Mouse (Mus musculus) ES-E14 (cell line): Measurements from ENCODE around the gene Cend1. TPM values are rescaled to one million over a fixed set of nuclear protein-coding genes. Genes with fewer than 3 reads are reported as not detected.
A peak's percentile ranks its signal among the peaks of the same experiment; 100 is the strongest.

Source experiments
- DNase-seq: peaks from one replicate; pipeline ENCODE4 v3.0.0-alpha.2; 2013; ENCODE audit warnings: low read depth, low spot score
- H3K27ac ChIP-seq: 2 replicates; pipeline ENCODE4 v1.5.1; 2012; ENCODE audit warnings: low read depth, mild to moderate bottlenecking, low read length, moderate library complexity, mixed read lengths; ENCODE audit not compliant: poor library complexity, insufficient read depth, severe bottlenecking
- H3K36me3 ChIP-seq: 2 replicates; pipeline ENCODE4 v1.6.1; 2012; ENCODE audit warnings: mild to moderate bottlenecking, low read length, moderate library complexity, mixed read lengths; ENCODE audit not compliant: control insufficient read depth, poor library complexity, insufficient read depth, severe bottlenecking
- H3K4me1 ChIP-seq, 2 experiments: fragments of 150-350 bp in 1 of 2; sonication (generic) in 1 of 2; 2 replicates each; pipeline ENCODE4 v1.6.1; 2012; ENCODE audit warnings: low read length in 2 of 2, mild to moderate bottlenecking in 1 of 2, mixed read lengths in 1 of 2; ENCODE audit not compliant: control insufficient read depth in 2 of 2, insufficient read depth in 2 of 2, poor library complexity in 1 of 2
- H3K4me3 ChIP-seq, 2 experiments: fragments of 150-350 bp in 1 of 2; sonication (generic) in 1 of 2; 2 replicates each; pipeline ENCODE4 v1.5.1; 2012; ENCODE audit warnings: low read length in 2 of 2, low read depth in 1 of 2, mild to moderate bottlenecking in 1 of 2, mixed read lengths in 1 of 2; ENCODE audit not compliant: insufficient read depth in 1 of 2, poor library complexity in 1 of 2, severe bottlenecking in 1 of 2
- H3K9ac ChIP-seq: 2 replicates; pipeline ENCODE4 v1.6.1; 2012; ENCODE audit warnings: low read depth, mild to moderate bottlenecking, low read length, mixed read lengths; ENCODE audit not compliant: poor library complexity, insufficient read depth, severe bottlenecking
- H3K9me3 ChIP-seq: fragments of 150-350 bp; sonication (generic); 2 replicates; pipeline ENCODE4 v1.6.1; 2012; ENCODE audit warnings: low read depth, mild to moderate bottlenecking, low read length; ENCODE audit not compliant: control insufficient read depth, insufficient read depth
- CHD2 ChIP-seq: IDR thresholded peaks from 2 replicates; pipeline ENCODE4 v1.6.1; 2014; ENCODE audit warnings: mild to moderate bottlenecking, low read depth, low read length, inconsistent platforms
- HCFC1 ChIP-seq: IDR thresholded peaks from 2 replicates; pipeline ENCODE4 v1.6.1; 2012; ENCODE audit warnings: low read length, inconsistent platforms, borderline replicate concordance; ENCODE audit not compliant: insufficient read depth
- MAFK ChIP-seq: IDR thresholded peaks from 2 replicates; pipeline ENCODE4 v1.6.1; 2014; ENCODE audit warnings: mild to moderate bottlenecking, low read depth, low read length, inconsistent platforms; ENCODE audit not compliant: insufficient read depth
- ZC3H11A ChIP-seq: IDR thresholded peaks from 2 replicates; pipeline ENCODE4 v1.6.1; 2012; ENCODE audit warnings: low read depth, mild to moderate bottlenecking, inconsistent platforms, low read length, borderline replicate concordance
- ZNF384 ChIP-seq: IDR thresholded peaks from 2 replicates; pipeline ENCODE4 v1.6.1; 2012; ENCODE audit warnings: low read depth, low read length, inconsistent platforms
- in situ Hi-C, 2 experiments: fragments of 600-800 bp; cut with MboI; formaldehyde crosslinking; loops; one replicate each; pipeline ENCODE4 v1.15.1; 2025; ENCODE audit warnings: low sequenced_read_pairs in 2 of 2, inconsistent platforms in 1 of 2; ENCODE audit not compliant: unreplicated experiment in 2 of 2
- total RNA-seq: library from RNA; depleted of rRNA; stranded (reverse); fragments of 300-350 nt; gene quantifications from 2 replicates; pipeline ENCODE4 v1.2.3, GENCODE M21; 2012

Gene Cend1
- total RNA-seq, 1 experiment = 2.7 TPM

GRCm38 (mm10) chr7:141395348-141395747 is 33.9 kb downstream of the Cend1 start:
- Histone ChIP-seq H3K27ac (no peak overlapping the region), H3K9ac (peak overlapping the region; percentile 38; the same call in 1 of the 2 replicates), H3K9me3 (no peaks in the 10 kb centered on the region), H3K36me3 (peaks cover 33% of the 10 kb centered on the region), H3K4me3 (no peak overlapping the region), H3K4me1 (peaks cover 0 to 2% of the 10 kb centered on the region in 2 experiments; a peak in 1 of 4 replicates)
- in situ Hi-C loops = no loop called here
- TF ChIP-seq ZC3H11A = no peak
- no peak for TF ChIP-seq MAFK
- no peak for TF ChIP-seq HCFC1
- no peak for TF ChIP-seq ZNF384
- no peak for TF ChIP-seq CHD2
- DNase-seq = no peak

GRCm38 (mm10) chr7:141394771-141395170 is 34.5 kb downstream of the Cend1 start:
- in situ Hi-C loops = no loop called here
- TF ChIP-seq ZNF384 (0 out of 2 replicates have a peak, but pooled peaks have one; percentile 9), HCFC1 (no peak), ZC3H11A (no peak)
- Histone ChIP-seq H3K4me3 (no peak overlapping the region), H3K9me3 (no peaks in the 10 kb centered on the region), H3K27ac (no peak overlapping the region), H3K4me1 (peaks cover 0 to 2% of the 10 kb centered on the region in 2 experiments; a peak in 1 of 4 replicates), H3K36me3 (peaks cover 27% of the 10 kb centered on the region), H3K9ac (no peak overlapping the region)
- peak; percentile 88 for DNase-seq

DNA sequence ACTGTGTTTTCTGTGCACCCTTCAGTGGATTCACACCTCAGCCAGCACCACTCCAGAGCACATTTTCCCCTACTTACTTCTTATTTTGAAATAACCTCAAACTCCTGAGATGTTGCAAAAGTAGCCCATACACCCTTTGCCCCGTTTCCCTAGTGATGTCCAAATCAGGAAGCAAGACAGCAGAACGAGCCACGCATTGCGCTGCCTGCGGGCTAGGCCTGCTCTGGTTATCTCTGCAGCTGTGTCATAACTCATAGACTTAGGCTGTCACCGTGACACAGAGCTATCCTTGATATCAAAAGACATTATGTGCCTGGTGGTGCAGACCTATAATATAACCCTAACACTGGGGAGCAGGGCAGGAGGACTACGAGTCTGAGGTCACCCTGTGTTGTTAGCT is 35.1 kb downstream of the Cend1 start:
- no peak for DNase-seq
- Histone ChIP-seq H3K4me3 (no peak overlapping the region), H3K36me3 (peaks cover 23% of the 10 kb centered on the region), H3K9ac (no peak overlapping the region), H3K4me1 (peaks cover 0 to 2% of the 10 kb centered on the region in 2 experiments; a peak in 1 of 4 replicates), H3K9me3 (no peaks in the 10 kb centered on the region), H3K27ac (no peak overlapping the region)
- TF ChIP-seq HCFC1 (no peak), CHD2 (no peak), ZC3H11A (no peak), ZNF384 (no peak), MAFK (no peak)
- in situ Hi-C loops = no loop called here

- H3K36me3 ChIP-seq = peaks cover 12% of the 10 kb centered on the region
- peaks cover 0 to 2% of the 10 kb centered on the region in 2 experiments; a peak in 1 of 4 replicates for H3K4me1 ChIP-seq
- H3K27ac ChIP-seq = no peak overlapping the region
- peak overlapping the region; percentile 65; the same call in 1 of the 2 replicates for H3K9ac ChIP-seq
- no peaks in the 10 kb centered on the region for H3K9me3 ChIP-seq
- in situ Hi-C loops = no loop called here
- DNase-seq = no peak
- no peak for TF ChIP-seq CHD2
- no peak for TF ChIP-seq MAFK
- peak overlapping the region; percentile 81 to 100 for H3K4me3 ChIP-seq
Observed at GRCm38 (mm10) chr7:141392552-141393222, 36.6 kb downstream of the Cend1 start.
